Mouse (Mus musculus) stomach, embryonic 14.5 days (tissue): Measurements from ENCODE around the gene Ank3. TPM values are rescaled to one million over a fixed set of nuclear protein-coding genes. Genes with fewer than 3 reads are reported as not detected.

ENCODE experiments used
- ATAC-seq: fragments of 200-750 bp; cut with Nextera tagmentation; 2 replicates; pipeline ENCODE4 v1.8.0; 2017; ENCODE audit warnings: low read depth, moderate TSS enrichment; ENCODE audit not compliant: insufficient number of reproducible peaks, insufficient read depth, low FRiP score
- H3K27ac ChIP-seq: fragments of 300-500 bp; sonication (generic); 2 replicates; pipeline ENCODE4 v1.5.1; 2014; ENCODE audit warnings: mild to moderate bottlenecking, low read length, moderate library complexity, mixed read lengths
- H3K27me3 ChIP-seq: fragments of 300-500 bp; sonication (generic); 2 replicates; pipeline ENCODE4 v1.6.1; 2014; ENCODE audit warnings: low read length, control low read depth, mixed read lengths; ENCODE audit not compliant: control insufficient read depth, insufficient read depth
- H3K36me3 ChIP-seq: fragments of 300-500 bp; sonication (generic); 2 replicates; pipeline ENCODE4 v1.6.1; 2014; ENCODE audit warnings: mild to moderate bottlenecking, control low read depth, low read length, moderate library complexity, mixed read lengths; ENCODE audit not compliant: control insufficient read depth, insufficient read depth
- H3K4me1 ChIP-seq: fragments of 300-500 bp; sonication (generic); 2 replicates; pipeline ENCODE4 v1.6.1; 2014; ENCODE audit warnings: low read length, control low read depth, mixed read lengths; ENCODE audit not compliant: control insufficient read depth, insufficient read depth
- H3K4me2 ChIP-seq: fragments of 300-500 bp; sonication (generic); replicated peaks from 2 replicates; pipeline ENCODE4 v1.6.1; 2014; ENCODE audit warnings: low read depth, low read length, control low read depth
- H3K4me3 ChIP-seq: fragments of 300-500 bp; sonication (generic); 2 replicates; pipeline ENCODE4 v1.5.1; 2014; ENCODE audit warnings: low read depth, low read length, control low read depth
- H3K9ac ChIP-seq: fragments of 300-500 bp; sonication (generic); replicated peaks from 2 replicates; pipeline ENCODE4 v1.6.1; 2014; ENCODE audit warnings: low read depth, mild to moderate bottlenecking, control low read depth, low read length, moderate library complexity, mixed read lengths
- H3K9me3 ChIP-seq: fragments of 300-500 bp; sonication (generic); 2 replicates; pipeline ENCODE4 v1.6.1; 2016; ENCODE audit warnings: low read depth, low read length, control low read depth; ENCODE audit not compliant: control insufficient read depth
- WGBS: fragments of 180-500 bp; shearing (Covaris S2); extraction: QIAGEN DNeasy Blood & Tissue Kit; methylation state at CpG from one replicate; pipeline ENCODE4 v1.1.7; 2014; 5-methylcytosine and 5-hydroxymethylcytosine counted together
- polyA plus RNA-seq: library from polyadenylated mRNA; unstranded; fragments of >200 nt; fragmentation: Nextera tagmentation; extraction: Ambion mirVana; gene quantifications from 2 replicates; pipeline ENCODE4 v1.2.1, GENCODE M21; 2014

The Ank3 gene
- polyA plus RNA-seq, 1 experiment from 2014 or later, result 46.1 TPM

- H3K4me1 ChIP-seq, result peaks cover 13% of the 10 kb centered on the region; the same call in 1 of the 2 replicates
- H3K27me3 ChIP-seq, result no peaks in the 10 kb centered on the region
- H3K9me3 ChIP-seq, result no peaks in the 10 kb centered on the region
- H3K9ac ChIP-seq, result no peak overlapping the region; the same call in 1 of the 2 replicates
- H3K4me3 ChIP-seq, result peak overlapping the region; percentile 29
- peak overlapping the region; percentile 67 for H3K27ac ChIP-seq
- peak; percentile 34; the same call in 1 of the 2 replicates for ATAC-seq
- WGBS, result 30% methylated on average over 18 of the region's 18 CpGs
- H3K4me2 ChIP-seq, result peak overlapping the region; percentile 59
- H3K36me3 ChIP-seq, result no peaks in the 10 kb centered on the region
These were observed 172.1 kb downstream of the Ank3 start for GRCm38 (mm10) chr10:69570466-69571288.

GRCm38 (mm10) chr10:69571422-69571821, 172.8 kb downstream of the Ank3 start:
- no peak for ATAC-seq

GRCm38 (mm10) chr10:69571972-69572371, 173.4 kb downstream of the Ank3 start:
- H3K4me3 ChIP-seq, result peak overlapping the region; percentile 29
- peaks cover 19% of the 10 kb centered on the region; the same call in 1 of the 2 replicates for H3K4me1 ChIP-seq
- no peaks in the 10 kb centered on the region for H3K9me3 ChIP-seq
- H3K27me3 ChIP-seq, result no peaks in the 10 kb centered on the region
- ATAC-seq, result no peak
- 2% methylated on average over 9 of the region's 9 CpGs for WGBS
- H3K36me3 ChIP-seq, result no peaks in the 10 kb centered on the region
- H3K4me2 ChIP-seq, result peak overlapping the region; percentile 59
- H3K27ac ChIP-seq, result no peak overlapping the region; the same call in 1 of the 2 replicates
- H3K9ac ChIP-seq, result no peak overlapping the region

More at GRCm38 (mm10) chr10:69571422-69571821, 172.8 kb downstream of the Ank3 start:
- H3K9me3 ChIP-seq, result no peaks in the 10 kb centered on the region
- H3K9ac ChIP-seq, result no peak overlapping the region; the same call in 1 of the 2 replicates
- WGBS, result 3% methylated on average over 8 of the region's 8 CpGs
- peak overlapping the region; percentile 67 for H3K27ac ChIP-seq
- no peaks in the 10 kb centered on the region for H3K27me3 ChIP-seq
- peak overlapping the region; percentile 59 for H3K4me2 ChIP-seq
- H3K4me3 ChIP-seq, result peak overlapping the region; percentile 29
- peaks cover 13% of the 10 kb centered on the region; the same call in 1 of the 2 replicates for H3K4me1 ChIP-seq
- no peaks in the 10 kb centered on the region for H3K36me3 ChIP-seq

GRCm38 (mm10) chr10:69573054-69573453, 174.5 kb downstream of the Ank3 start:
- 58% methylated on average over 7 of the region's 7 CpGs for WGBS
- H3K4me1 ChIP-seq, result peaks cover 19% of the 10 kb centered on the region; the same call in 1 of the 2 replicates
- no peaks in the 10 kb centered on the region for H3K9me3 ChIP-seq
- no peak overlapping the region for H3K4me3 ChIP-seq
- no peak overlapping the region for H3K4me2 ChIP-seq
- H3K27me3 ChIP-seq, result no peaks in the 10 kb centered on the region
- H3K36me3 ChIP-seq, result no peaks in the 10 kb centered on the region
- no peak overlapping the region for H3K9ac ChIP-seq
- ATAC-seq, result no peak
- no peak overlapping the region for H3K27ac ChIP-seq

GRCm38 (mm10) chr10:69573746-69574145, 175.2 kb downstream of the Ank3 start:
- H3K36me3 ChIP-seq, result no peaks in the 10 kb centered on the region
- H3K27ac ChIP-seq, result no peak overlapping the region
- no peaks in the 10 kb centered on the region for H3K27me3 ChIP-seq
- H3K9ac ChIP-seq, result no peak overlapping the region
- no peaks in the 10 kb centered on the region for H3K9me3 ChIP-seq
- H3K4me1 ChIP-seq, result peaks cover 19% of the 10 kb centered on the region; the same call in 1 of the 2 replicates
- H3K4me2 ChIP-seq, result 0 out of 2 replicates have a peak overlapping the region, but pooled peaks have one; percentile 15
- no peak for ATAC-seq
- no peak overlapping the region for H3K4me3 ChIP-seq
- WGBS, result 10% methylated on average over 3 of the region's 3 CpGs

- H3K4me3 ChIP-seq, result no peak overlapping the region
- WGBS, result 8% methylated on average over 11 of the region's 11 CpGs
- H3K27me3 ChIP-seq, result no peaks in the 10 kb centered on the region
- no peaks in the 10 kb centered on the region for H3K36me3 ChIP-seq
- no peaks in the 10 kb centered on the region for H3K9me3 ChIP-seq
- 0 out of 2 replicates have a peak, but pooled peaks have one; percentile 7 for ATAC-seq
- peaks cover 19% of the 10 kb centered on the region; the same call in 1 of the 2 replicates for H3K4me1 ChIP-seq
- no peak overlapping the region for H3K9ac ChIP-seq
- no peak overlapping the region for H3K27ac ChIP-seq
- 0 out of 2 replicates have a peak overlapping the region, but pooled peaks have one; percentile 15 for H3K4me2 ChIP-seq
These were observed 175.7 kb downstream of the Ank3 start for GRCm38 (mm10) chr10:69574190-69574663.

- Histone ChIP-seq H3K9ac (no peak overlapping the region), H3K4me3 (no peak overlapping the region), H3K9me3 (no peaks in the 10 kb centered on the region), H3K36me3 (no peaks in the 10 kb centered on the region), H3K4me1 (peaks cover 19% of the 10 kb centered on the region; the same call in 1 of the 2 replicates), H3K4me2 (no peak overlapping the region), H3K27me3 (no peaks in the 10 kb centered on the region), H3K27ac (no peak overlapping the region)
- 56% methylated on average over 9 of the region's 9 CpGs for WGBS
- no peak for ATAC-seq
These were observed 176.3 kb downstream of the Ank3 start for GRCm38 (mm10) chr10:69574894-69575293.

GRCm38 (mm10) chr10:69575451-69575850, 176.9 kb downstream of the Ank3 start:
- no peak overlapping the region for H3K4me3 ChIP-seq
- no peaks in the 10 kb centered on the region for H3K36me3 ChIP-seq
- no peaks in the 10 kb centered on the region for H3K27me3 ChIP-seq
- no peak overlapping the region for H3K4me2 ChIP-seq
- H3K9me3 ChIP-seq, result no peaks in the 10 kb centered on the region
- 62% methylated on average over 6 of the region's 6 CpGs for WGBS
- no peak overlapping the region for H3K27ac ChIP-seq
- peaks cover 19% of the 10 kb centered on the region; the same call in 1 of the 2 replicates for H3K4me1 ChIP-seq
- no peak overlapping the region for H3K9ac ChIP-seq
- ATAC-seq, result no peak
